Mouse (Mus musculus): Measurements from ENCODE around the gene Tiam1. TPM values are rescaled to one million over a fixed set of nuclear protein-coding genes. Genes with fewer than 3 reads are reported as not detected.

Gene Tiam1
- polyA plus RNA-seq, 1 experiment from 2014 or later, result 23.6 TPM

DNA sequence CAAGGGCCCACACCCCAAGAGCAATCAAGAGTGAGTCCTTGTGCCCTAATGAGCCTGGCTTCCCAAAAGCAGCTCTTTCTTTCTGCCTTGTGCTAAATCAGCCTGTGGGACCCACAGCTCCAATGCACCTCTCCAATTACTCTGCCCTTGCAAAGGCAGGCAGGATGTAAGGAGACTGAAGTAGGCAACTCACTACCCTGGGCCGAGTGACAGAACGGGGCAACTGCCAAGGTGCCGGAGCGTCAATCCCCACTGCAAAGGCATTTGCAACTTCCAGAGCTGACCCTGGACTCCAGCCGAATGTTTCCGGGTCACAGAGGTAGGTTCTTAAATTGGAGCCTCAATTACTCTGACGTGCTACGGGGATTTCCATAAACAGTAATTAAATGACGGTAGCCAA, 257.9 kb downstream of the Tiam1 start:
- Histone ChIP-seq H3K4me3 (replicated peaks) (no peak overlapping the region), H3K9me3 (replicated peaks) (no peaks in the 10 kb centered on the region), H3K27me3 (replicated peaks) (no peaks in the 10 kb centered on the region), H3K9ac (replicated peaks) (no peak overlapping the region), H3K4me2 (no peak overlapping the region), H3K4me1 (peaks cover 11% of the 10 kb centered on the region), H3K27ac (replicated peaks) (no peak overlapping the region), H3K36me3 (no peaks in the 10 kb centered on the region)
- ATAC-seq (ENCODE audit: low FRiP score), result no peak
- WGBS, result 81% methylated on average over 9 of the region's 9 CpGs

DNA sequence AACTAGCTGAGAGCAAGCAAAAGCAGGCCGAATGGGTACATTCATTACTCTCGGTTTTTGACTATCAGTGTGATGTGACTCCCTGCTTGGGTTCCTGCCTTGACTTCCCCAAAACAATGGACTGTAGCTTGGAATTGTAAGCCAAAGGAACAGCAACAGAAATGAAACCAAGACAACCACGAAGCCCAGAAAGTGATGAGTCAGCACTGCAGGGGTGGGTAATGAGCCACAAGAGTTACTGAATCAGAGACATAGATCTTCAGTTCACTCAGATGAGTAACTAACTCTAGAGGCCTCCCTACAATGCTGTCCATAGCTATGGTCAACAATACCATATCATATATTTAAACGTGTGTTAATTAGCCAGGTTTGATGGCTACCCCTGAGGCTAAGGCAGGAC, 259.7 kb downstream of the Tiam1 start:
- no peaks in the 10 kb centered on the region for H3K36me3 ChIP-seq
- no peak overlapping the region for H3K4me3 ChIP-seq (replicated peaks)
- no peak for ATAC-seq (ENCODE audit: low FRiP score)
- H3K9ac ChIP-seq (replicated peaks), result no peak overlapping the region
- H3K9me3 ChIP-seq (replicated peaks), result no peaks in the 10 kb centered on the region
- no peaks in the 10 kb centered on the region for H3K27me3 ChIP-seq (replicated peaks)
- WGBS, result 98% methylated on average over 4 of the region's 4 CpGs
- no peak overlapping the region for H3K27ac ChIP-seq (replicated peaks)
- no peaks in the 10 kb centered on the region for H3K4me1 ChIP-seq
- no peak overlapping the region for H3K4me2 ChIP-seq

DNA sequence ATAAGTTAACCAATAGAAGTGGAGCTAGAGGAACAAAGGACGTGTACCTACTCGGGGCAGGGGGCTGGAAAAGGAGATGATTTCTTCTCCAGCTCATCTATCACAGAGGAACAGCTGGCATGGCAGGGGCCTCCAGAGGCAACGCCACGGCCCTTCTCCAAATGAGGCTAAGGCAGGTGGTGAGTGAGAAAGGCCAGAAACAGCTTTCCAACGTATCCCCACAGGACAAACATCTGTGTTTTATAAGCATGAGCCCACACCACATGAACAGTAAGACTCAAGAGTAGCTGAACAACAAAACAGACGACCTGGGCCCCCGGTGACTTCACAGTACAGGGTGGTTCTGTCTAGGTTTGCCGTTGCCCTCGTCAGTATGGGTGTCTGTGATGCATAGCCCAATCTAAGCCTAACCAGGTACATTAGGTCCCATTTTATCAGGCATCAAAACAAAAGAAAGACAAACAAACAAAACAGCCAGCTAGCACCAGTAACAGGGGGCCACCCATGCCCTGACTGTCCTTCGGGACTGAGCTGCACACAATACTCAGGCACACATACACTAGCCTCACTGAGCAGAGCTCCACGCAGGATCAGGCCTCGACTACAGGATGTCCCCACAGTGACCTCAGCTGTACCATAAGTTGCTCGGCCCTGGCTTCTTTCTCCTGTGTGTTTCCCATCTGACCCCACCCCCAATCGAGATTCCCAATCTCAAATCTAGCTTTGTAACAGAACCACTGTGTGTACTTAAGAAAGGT, 260.9 kb downstream of the Tiam1 start:
- no peak overlapping the region for H3K4me3 ChIP-seq (replicated peaks)
- H3K27ac ChIP-seq (replicated peaks), result no peak overlapping the region
- H3K4me1 ChIP-seq, result no peaks in the 10 kb centered on the region
- no peak overlapping the region for H3K4me2 ChIP-seq
- H3K9me3 ChIP-seq (replicated peaks), result no peaks in the 10 kb centered on the region
- ATAC-seq (ENCODE audit: low FRiP score), result no peak
- H3K27me3 ChIP-seq (replicated peaks), result no peaks in the 10 kb centered on the region
- WGBS, result 70% methylated on average over 14 of the region's 14 CpGs
- no peaks in the 10 kb centered on the region for H3K36me3 ChIP-seq
- no peak overlapping the region for H3K9ac ChIP-seq (replicated peaks)

DNA sequence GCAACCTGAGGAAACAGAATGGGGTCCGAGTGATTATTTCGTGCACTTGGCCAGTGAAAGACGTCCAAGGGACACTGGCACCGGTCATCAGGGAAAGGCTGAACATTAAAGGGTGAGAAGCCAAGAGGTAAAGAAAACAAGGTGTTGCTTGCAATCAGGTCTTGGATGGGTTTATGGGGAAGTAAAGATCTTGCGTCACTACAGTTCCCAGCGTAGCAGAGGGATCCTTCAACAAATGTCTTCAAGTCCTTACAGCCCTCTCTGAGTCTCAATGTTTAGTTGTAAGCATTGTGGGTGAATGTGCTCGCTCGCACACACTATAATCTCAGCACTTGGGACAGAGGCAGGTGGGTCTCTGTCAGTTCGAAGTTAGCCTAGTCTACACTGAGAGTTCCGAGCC, 266.4 kb downstream of the Tiam1 start:
- no peak for ATAC-seq (ENCODE audit: low FRiP score)
- Histone ChIP-seq H3K9ac (replicated peaks) (no peak overlapping the region), H3K36me3 (no peaks in the 10 kb centered on the region), H3K4me1 (peaks cover 13% of the 10 kb centered on the region), H3K4me2 (no peak overlapping the region), H3K27ac (replicated peaks) (no peak overlapping the region), H3K9me3 (replicated peaks) (no peaks in the 10 kb centered on the region), H3K4me3 (replicated peaks) (no peak overlapping the region), H3K27me3 (replicated peaks) (no peaks in the 10 kb centered on the region)
- 97% methylated on average over 10 of the region's 10 CpGs for WGBS

DNA sequence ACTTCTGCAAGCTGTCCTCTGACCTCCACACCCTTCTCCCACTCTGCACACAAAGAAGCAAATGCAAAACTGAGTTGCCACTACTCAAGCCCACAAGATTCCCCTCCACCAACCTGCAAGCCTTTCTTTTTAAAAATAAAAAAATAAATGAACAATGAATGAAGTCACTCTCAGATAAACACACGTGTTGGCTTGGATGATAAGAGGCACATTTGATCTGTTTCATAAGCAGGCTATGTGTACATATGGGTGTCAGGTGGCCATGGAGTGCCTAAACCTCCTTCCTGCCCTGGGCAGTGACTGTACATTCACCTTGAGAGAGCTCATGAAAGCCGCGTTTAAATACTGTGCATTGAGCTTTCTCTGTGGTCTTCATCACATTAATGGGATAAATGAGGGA, 267.5 kb downstream of the Tiam1 start:
- Histone ChIP-seq H3K4me3 (replicated peaks) (no peak overlapping the region), H3K27me3 (replicated peaks) (no peaks in the 10 kb centered on the region), H3K36me3 (no peaks in the 10 kb centered on the region), H3K9me3 (replicated peaks) (no peaks in the 10 kb centered on the region), H3K27ac (replicated peaks) (no peak overlapping the region), H3K9ac (replicated peaks) (no peak overlapping the region), H3K4me1 (peaks cover 20% of the 10 kb centered on the region), H3K4me2 (no peak overlapping the region)
- WGBS, result 98% methylated on average over 3 of the region's 3 CpGs
- ATAC-seq (ENCODE audit: low FRiP score), result no peak

DNA sequence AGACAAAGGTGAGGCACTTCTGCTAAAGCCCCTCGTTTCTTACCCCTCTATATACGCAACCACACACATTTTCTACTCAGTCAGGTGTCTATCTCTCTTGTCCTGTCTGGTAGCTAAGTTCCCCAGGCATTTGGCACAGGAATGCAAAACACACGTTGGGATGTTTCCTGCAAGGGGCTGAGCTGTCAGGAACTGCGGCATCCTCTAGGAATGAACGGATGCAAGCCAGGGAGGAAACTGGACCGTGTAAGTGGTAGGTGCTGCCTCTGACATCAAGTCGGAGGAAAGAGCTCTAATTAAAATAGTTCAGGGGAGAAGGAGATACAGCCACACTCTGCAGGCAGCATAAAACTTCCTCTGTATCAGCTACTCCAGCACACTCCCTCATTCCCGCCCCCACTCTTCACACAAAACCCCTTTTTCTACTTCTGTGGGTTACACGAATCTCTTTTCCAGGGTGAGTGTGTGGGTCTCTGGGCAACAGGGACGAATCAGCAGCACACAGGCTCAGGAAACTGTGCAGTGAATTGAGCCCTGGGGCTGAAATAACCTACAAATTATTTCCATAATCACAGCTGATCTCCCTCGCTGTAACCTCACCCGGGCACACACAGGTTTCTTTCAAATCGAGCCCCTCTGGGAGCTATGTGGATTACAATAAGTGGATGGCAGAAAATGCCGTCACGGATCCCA, 269.4 kb downstream of the Tiam1 start:
- Histone ChIP-seq H3K9me3 (replicated peaks) (no peaks in the 10 kb centered on the region), H3K4me1 (peaks cover 20% of the 10 kb centered on the region), H3K4me3 (replicated peaks) (no peak overlapping the region), H3K27ac (replicated peaks) (no peak overlapping the region), H3K4me2 (no peak overlapping the region), H3K36me3 (no peaks in the 10 kb centered on the region), H3K27me3 (replicated peaks) (no peaks in the 10 kb centered on the region), H3K9ac (replicated peaks) (no peak overlapping the region)
- 40% methylated on average over 15 of the region's 15 CpGs for WGBS
- ATAC-seq (ENCODE audit: low FRiP score), result no peak

DNA sequence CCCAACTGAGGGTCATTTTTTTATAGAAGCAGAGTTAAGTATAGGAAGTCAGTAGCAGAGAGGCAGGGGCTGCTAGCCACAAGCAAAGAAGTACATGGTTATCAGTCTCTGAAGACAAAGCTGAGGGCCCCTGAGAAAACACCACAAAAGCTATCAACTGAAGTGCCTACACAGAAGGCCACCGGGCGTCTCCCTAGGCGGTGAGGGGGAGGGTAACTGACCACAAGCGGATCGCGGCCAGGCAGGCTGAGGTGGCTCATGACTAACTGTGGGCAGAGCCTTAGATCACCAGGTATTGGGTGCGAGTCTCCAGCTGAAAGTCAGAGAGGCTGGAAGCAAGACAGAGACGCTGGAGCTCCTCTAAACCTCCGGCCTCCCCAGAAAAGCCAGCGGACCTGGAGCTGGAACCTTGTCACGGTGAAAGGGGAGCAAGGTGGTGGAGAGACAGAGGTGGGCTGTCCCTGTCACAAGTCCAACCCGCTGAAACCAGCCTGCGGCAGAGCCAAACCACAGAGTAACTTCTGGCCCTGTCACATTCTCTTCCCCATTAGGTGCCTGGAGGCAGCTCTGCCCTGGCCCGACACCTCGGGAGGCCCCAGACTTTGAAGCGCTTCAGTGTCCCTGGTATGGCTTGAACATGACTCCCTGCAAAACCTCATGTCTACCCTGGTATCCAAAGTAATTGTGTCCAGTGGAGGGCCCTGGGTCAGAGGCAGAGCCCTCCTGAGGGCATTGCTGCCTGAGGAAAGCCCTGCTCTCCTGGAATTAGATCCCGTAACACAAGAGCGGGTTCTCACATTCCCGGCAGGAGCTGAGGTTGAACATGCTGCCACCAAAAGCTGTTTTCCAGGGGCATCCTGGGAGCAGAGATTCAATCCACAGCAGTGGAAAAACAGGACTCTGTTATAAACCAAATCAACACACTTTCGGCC, 271.3 kb downstream of the Tiam1 start:
- Histone ChIP-seq H3K36me3 (0 out of 2 replicates have a peak, but pooled peaks cover 1% of the 10 kb centered on the region), H3K27me3 (replicated peaks) (no peaks in the 10 kb centered on the region), H3K27ac (replicated peaks) (no peak overlapping the region), H3K9me3 (replicated peaks) (no peaks in the 10 kb centered on the region), H3K4me2 (no peak overlapping the region), H3K4me1 (peaks cover 20% of the 10 kb centered on the region), H3K9ac (replicated peaks) (no peak overlapping the region), H3K4me3 (replicated peaks) (no peak overlapping the region)
- ATAC-seq (ENCODE audit: low FRiP score), result no peak
- 87% methylated on average over 20 of the region's 20 CpGs for WGBS

DNA sequence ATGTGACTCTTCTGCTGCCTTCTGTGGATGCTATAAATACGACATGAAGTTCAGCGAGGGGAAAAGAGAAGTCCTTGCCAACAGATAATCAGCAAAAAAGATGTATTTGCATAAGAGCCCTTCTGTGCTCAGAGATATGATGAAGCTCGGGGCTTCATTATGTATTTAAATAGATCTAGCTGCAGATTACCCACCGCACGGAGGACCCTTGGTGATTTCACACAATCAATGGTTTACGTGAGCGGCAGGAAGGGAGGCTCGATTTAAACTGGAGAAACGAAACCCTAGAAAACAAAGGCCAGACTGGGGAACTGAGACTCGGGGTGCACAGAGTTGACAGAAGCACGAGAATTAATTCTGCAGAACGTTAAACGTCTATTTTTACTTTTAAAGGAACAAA, 272.2 kb downstream of the Tiam1 start:
- H3K36me3 ChIP-seq, result peaks cover 4% of the 10 kb centered on the region; the same call in 1 of the 2 replicates
- H3K27me3 ChIP-seq (replicated peaks), result no peaks in the 10 kb centered on the region
- no peak overlapping the region for H3K4me3 ChIP-seq (replicated peaks)
- no peak for ATAC-seq (ENCODE audit: low FRiP score)
- no peaks in the 10 kb centered on the region for H3K9me3 ChIP-seq (replicated peaks)
- 64% methylated on average over 13 of the region's 13 CpGs for WGBS
- no peak overlapping the region for H3K4me2 ChIP-seq
- H3K9ac ChIP-seq (replicated peaks), result no peak overlapping the region
- H3K4me1 ChIP-seq, result peaks cover 20% of the 10 kb centered on the region
- no peak overlapping the region for H3K27ac ChIP-seq (replicated peaks)

DNA sequence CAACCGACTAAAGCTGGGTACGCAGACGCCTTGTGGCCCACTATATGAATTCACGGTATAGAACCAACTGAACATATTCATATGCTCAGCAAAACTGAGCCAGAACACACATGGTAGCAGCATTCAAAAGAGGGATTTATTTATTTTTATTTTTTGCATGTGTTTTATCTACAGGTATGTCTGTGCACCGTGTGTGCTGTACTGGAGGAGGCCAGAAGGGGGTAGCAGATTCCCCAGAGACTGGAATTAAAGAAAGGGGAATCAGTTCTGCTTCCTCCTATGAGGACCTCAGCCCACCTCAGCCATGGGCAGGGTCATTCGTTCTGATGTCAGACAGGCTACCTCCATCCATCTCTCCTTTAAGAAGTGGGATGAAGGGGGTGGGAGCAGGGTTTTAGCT, 273.5 kb downstream of the Tiam1 start:
- Histone ChIP-seq H3K9me3 (replicated peaks) (no peaks in the 10 kb centered on the region), H3K27ac (replicated peaks) (no peak overlapping the region), H3K9ac (replicated peaks) (no peak overlapping the region), H3K36me3 (peaks cover 10% of the 10 kb centered on the region; the same call in 1 of the 2 replicates), H3K27me3 (replicated peaks) (no peaks in the 10 kb centered on the region), H3K4me3 (replicated peaks) (no peak overlapping the region), H3K4me1 (peaks cover 20% of the 10 kb centered on the region), H3K4me2 (no peak overlapping the region)
- no peak for ATAC-seq (ENCODE audit: low FRiP score)
- WGBS, result 96% methylated on average over 6 of the region's 6 CpGs

DNA sequence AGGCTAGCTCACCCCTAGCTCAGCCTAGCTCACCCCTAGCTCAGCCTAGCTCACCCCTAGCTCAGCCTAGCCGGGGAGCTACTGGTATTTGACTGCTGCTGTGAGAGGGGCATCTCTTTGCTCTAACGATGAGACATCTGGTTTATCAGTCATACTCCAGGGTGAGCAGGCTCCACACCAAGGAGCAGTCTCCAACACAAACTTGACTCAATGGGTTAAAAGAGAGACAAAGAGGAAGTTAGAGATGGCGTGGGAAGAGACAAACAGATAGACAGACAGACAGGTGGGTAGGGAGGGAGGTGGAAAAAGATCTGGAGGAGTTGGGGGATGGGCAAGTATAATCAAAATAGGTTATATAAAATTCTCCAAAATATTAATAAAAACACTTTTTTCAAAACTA, 275.1 kb downstream of the Tiam1 start:
- Histone ChIP-seq H3K9ac (replicated peaks) (no peak overlapping the region), H3K36me3 (peaks cover 10% of the 10 kb centered on the region; the same call in 1 of the 2 replicates), H3K4me2 (no peak overlapping the region), H3K4me3 (replicated peaks) (no peak overlapping the region), H3K4me1 (peaks cover 8% of the 10 kb centered on the region; the same call in 1 of the 2 replicates), H3K27ac (replicated peaks) (no peak overlapping the region), H3K27me3 (replicated peaks) (no peaks in the 10 kb centered on the region), H3K9me3 (replicated peaks) (no peaks in the 10 kb centered on the region)
- WGBS, result 92% methylated on average over 3 of the region's 3 CpGs
- no peak for ATAC-seq (ENCODE audit: low FRiP score)

DNA sequence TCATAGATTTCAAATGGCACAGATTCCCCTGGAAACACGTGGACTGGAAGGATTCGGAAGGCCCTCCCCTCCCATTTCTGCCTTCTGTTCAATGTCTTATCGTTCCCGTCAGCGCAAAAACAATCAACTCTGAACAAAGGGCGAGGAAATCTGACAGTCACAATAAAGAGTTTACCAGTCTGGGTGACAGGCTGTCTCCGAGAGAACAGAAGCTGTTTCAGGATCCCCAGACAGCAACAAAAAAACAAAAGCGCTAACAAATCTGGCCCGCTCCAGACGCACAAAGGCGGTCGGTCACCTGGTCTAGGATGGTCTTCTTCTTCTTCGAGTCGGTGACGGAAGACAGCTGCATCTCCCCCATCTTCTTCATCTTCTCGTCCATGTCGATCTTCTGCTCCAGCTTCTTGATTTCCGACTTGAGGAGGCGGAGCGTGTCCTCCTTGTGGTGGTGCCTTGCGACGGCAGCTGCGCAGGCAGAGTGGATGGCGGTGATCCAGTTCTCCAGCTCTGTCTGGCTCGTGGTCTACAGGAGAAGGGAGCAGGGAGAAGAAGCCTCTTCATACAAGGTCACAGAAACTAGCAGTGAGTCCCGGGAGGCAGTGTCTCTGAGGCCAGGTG, 276.2 kb downstream of the Tiam1 start:
- no peak for ATAC-seq (ENCODE audit: low FRiP score)

More for the DNA sequence above, 276.2 kb downstream of the Tiam1 start:
- no peaks in the 10 kb centered on the region for H3K9me3 ChIP-seq (replicated peaks)
- WGBS, result 92% methylated on average over 25 of the region's 26 CpGs
- H3K4me1 ChIP-seq, result peaks cover 12% of the 10 kb centered on the region; the same call in 1 of the 2 replicates
- no peak overlapping the region for H3K4me2 ChIP-seq
- no peak overlapping the region for H3K9ac ChIP-seq (replicated peaks)
- H3K36me3 ChIP-seq, result peaks cover 10% of the 10 kb centered on the region; the same call in 1 of the 2 replicates
- no peak overlapping the region for H3K27ac ChIP-seq (replicated peaks)
- no peaks in the 10 kb centered on the region for H3K27me3 ChIP-seq (replicated peaks)
- no peak overlapping the region for H3K4me3 ChIP-seq (replicated peaks)
